Mouse (Mus musculus): ENCODE measurements around the gene Cenpx. TPM values are rescaled to one million over a fixed set of nuclear protein-coding genes. Genes with fewer than 3 reads are reported as not detected.

Gene Cenpx
- total and polyA plus RNA-seq, 2 experiments from 2014 or later: 57.6 to 100 TPM

GRCm38 (mm10) chr11:120747974-120748373 is 34.4 kb upstream of the Cenpx start:
- Histone ChIP-seq H3K4me1 (ENCODE audit: insufficient read depth, low read length) (no peaks in the 10 kb centered on the region), H3K27ac (no peak overlapping the region), H3K27me3 (ENCODE audit: insufficient read depth, low read length) (no peaks in the 10 kb centered on the region), H3K9me3 (ENCODE audit: low read length) (no peaks in the 10 kb centered on the region), H3K9ac (replicated peaks; ENCODE audit: low read length) (no peak overlapping the region), H3K4me3 (ENCODE audit: low read length) (no peak overlapping the region), H3K36me3 (ENCODE audit: insufficient read depth, low read length) (no peaks in the 10 kb centered on the region), H3K4me2 (ENCODE audit: low read depth, low read length) (no peak overlapping the region)
- ATAC-seq: no peak
- no peak for TF ChIP-seq CTCF (IDR thresholded peaks at IDR 0.05; ENCODE audit: low read depth)
- 91% methylated on average over 4 of the region's 4 CpGs for WGBS
- DNase-seq (ENCODE audit: low spot score): no peak

GRCm38 (mm10) chr11:120744121-120744701 is 30.7 kb upstream of the Cenpx start:
- no peaks in the 10 kb centered on the region for H3K27me3 ChIP-seq (ENCODE audit: insufficient read depth, low read length)
- H3K27ac ChIP-seq: no peak overlapping the region
- H3K4me3 ChIP-seq (ENCODE audit: low read length): no peak overlapping the region
- no peak overlapping the region for H3K9ac ChIP-seq (replicated peaks; ENCODE audit: low read length)
- no peaks in the 10 kb centered on the region for H3K36me3 ChIP-seq (ENCODE audit: insufficient read depth, low read length)
- WGBS: 79% methylated on average over 7 of the region's 7 CpGs
- TF ChIP-seq CTCF (IDR thresholded peaks at IDR 0.05; ENCODE audit: low read depth): no peak
- H3K4me1 ChIP-seq (ENCODE audit: insufficient read depth, low read length): no peaks in the 10 kb centered on the region
- no peaks in the 10 kb centered on the region for H3K9me3 ChIP-seq (ENCODE audit: low read length)
- DNase-seq (ENCODE audit: low spot score) (no peak), ATAC-seq (no peak)
- H3K4me2 ChIP-seq (ENCODE audit: low read depth, low read length): no peak overlapping the region

GRCm38 (mm10) chr11:120740981-120741380 is 27.4 kb upstream of the Cenpx start:
- no peak overlapping the region for H3K4me2 ChIP-seq (ENCODE audit: low read depth, low read length)
- H3K4me3 ChIP-seq (ENCODE audit: low read length): no peak overlapping the region
- no peak overlapping the region for H3K9ac ChIP-seq (replicated peaks; ENCODE audit: low read length)
- DNase-seq (ENCODE audit: low spot score) (no peak), ATAC-seq (no peak)
- H3K9me3 ChIP-seq (ENCODE audit: low read length): no peaks in the 10 kb centered on the region
- no peaks in the 10 kb centered on the region for H3K4me1 ChIP-seq (ENCODE audit: insufficient read depth, low read length)
- WGBS: 86% methylated on average over 5 of the region's 5 CpGs
- no peaks in the 10 kb centered on the region for H3K36me3 ChIP-seq (ENCODE audit: insufficient read depth, low read length)
- H3K27me3 ChIP-seq (ENCODE audit: insufficient read depth, low read length): no peaks in the 10 kb centered on the region
- no peak for TF ChIP-seq CTCF (IDR thresholded peaks at IDR 0.05; ENCODE audit: low read depth)
- H3K27ac ChIP-seq: no peak overlapping the region

GRCm38 (mm10) chr11:120736424-120736823 is 22.9 kb upstream of the Cenpx start:
- DNase-seq (ENCODE audit: low spot score) (no peak), ATAC-seq (no peak)
- no peak for TF ChIP-seq CTCF (IDR thresholded peaks at IDR 0.05; ENCODE audit: low read depth)
- Histone ChIP-seq H3K4me3 (ENCODE audit: low read length) (no peak overlapping the region), H3K4me2 (ENCODE audit: low read depth, low read length) (no peak overlapping the region), H3K9me3 (ENCODE audit: low read length) (no peaks in the 10 kb centered on the region), H3K27ac (no peak overlapping the region), H3K4me1 (ENCODE audit: insufficient read depth, low read length) (no peaks in the 10 kb centered on the region), H3K36me3 (ENCODE audit: insufficient read depth, low read length) (no peaks in the 10 kb centered on the region), H3K27me3 (ENCODE audit: insufficient read depth, low read length) (no peaks in the 10 kb centered on the region), H3K9ac (replicated peaks; ENCODE audit: low read length) (no peak overlapping the region)
- 79% methylated on average over 6 of the region's 6 CpGs for WGBS

GRCm38 (mm10) chr11:120733521-120733920 is 20.0 kb upstream of the Cenpx start:
- no peak for DNase-seq (ENCODE audit: low spot score)
- 53% methylated on average over 6 of the region's 6 CpGs for WGBS
- H3K27ac ChIP-seq: no peak overlapping the region

GRCm38 (mm10) chr11:120731858-120732680 is 18.5 kb upstream of the Cenpx start, which contains the start of gene Cbr2:
Gene Cbr2, minus strand, starts transcription at chr11:120732114.
- Histone ChIP-seq H3K36me3 (ENCODE audit: insufficient read depth, low read length) (no peaks in the 10 kb centered on the region), H3K4me2 (ENCODE audit: low read depth, low read length) (no peak within 1 kb of the TSS), H3K9me3 (ENCODE audit: low read length) (no peaks in the 10 kb centered on the region), H3K27me3 (ENCODE audit: insufficient read depth, low read length) (no peaks in the 10 kb centered on the region), H3K4me3 (ENCODE audit: low read length) (no peak within 1 kb of the TSS), H3K9ac (replicated peaks; ENCODE audit: low read length) (no peak within 1 kb of the TSS), H3K4me1 (ENCODE audit: insufficient read depth, low read length) (no peaks in the 10 kb centered on the region), H3K27ac (no peak within 1 kb of the TSS)
- 74% methylated on average over 12 of the region's 12 CpGs for WGBS
- ATAC-seq (no peak), DNase-seq (ENCODE audit: low spot score) (no peak)
- TF ChIP-seq CTCF (IDR thresholded peaks at IDR 0.05; ENCODE audit: low read depth): no peak

More at GRCm38 (mm10) chr11:120733521-120733920, 20.0 kb upstream of the Cenpx start:
- Histone ChIP-seq H3K4me1 (ENCODE audit: insufficient read depth, low read length) (no peaks in the 10 kb centered on the region), H3K36me3 (ENCODE audit: insufficient read depth, low read length) (no peaks in the 10 kb centered on the region), H3K9ac (replicated peaks; ENCODE audit: low read length) (no peak overlapping the region), H3K4me3 (ENCODE audit: low read length) (no peak overlapping the region), H3K9me3 (ENCODE audit: low read length) (no peaks in the 10 kb centered on the region), H3K27me3 (ENCODE audit: insufficient read depth, low read length) (no peaks in the 10 kb centered on the region), H3K4me2 (ENCODE audit: low read depth, low read length) (no peak overlapping the region)
- TF ChIP-seq CTCF (IDR thresholded peaks at IDR 0.05; ENCODE audit: low read depth): no peak
- ATAC-seq: no peak

- 89% methylated on average over 1 of the region's 1 CpGs for WGBS
- no peak for DNase-seq (ENCODE audit: low spot score)
- H3K4me1 ChIP-seq (ENCODE audit: insufficient read depth, low read length): peaks cover 4% of the 10 kb centered on the region; the same call in 1 of the 2 replicates
- ATAC-seq: no peak
- no peak for TF ChIP-seq CTCF (IDR thresholded peaks at IDR 0.05; ENCODE audit: low read depth)
- H3K4me3 ChIP-seq (ENCODE audit: low read length): no peak overlapping the region
- no peaks in the 10 kb centered on the region for H3K9me3 ChIP-seq (ENCODE audit: low read length)
- no peaks in the 10 kb centered on the region for H3K36me3 ChIP-seq (ENCODE audit: insufficient read depth, low read length)
- no peaks in the 10 kb centered on the region for H3K27me3 ChIP-seq (ENCODE audit: insufficient read depth, low read length)
- H3K9ac ChIP-seq (replicated peaks; ENCODE audit: low read length): no peak overlapping the region
- no peak overlapping the region for H3K4me2 ChIP-seq (ENCODE audit: low read depth, low read length)
- H3K27ac ChIP-seq: no peak overlapping the region
Observed at GRCm38 (mm10) chr11:120731395-120731794, 17.9 kb upstream of the Cenpx start.

All from hindbrain, postnatal 0 days (tissue).